Mouse (Mus musculus) left cerebral cortex, adult 2 months (tissue): Measurements from ENCODE around the gene Sugp2. TPM values are rescaled to one million over a fixed set of nuclear protein-coding genes. Genes with fewer than 3 reads are reported as not detected.

Experiments
- DNase-seq, 2 experiments: peaks; one replicate each; pipeline ENCODE4 v3.0.0; 2021 to 2022; ENCODE audit warnings: low spot score in 2 of 2, mixed read lengths in 1 of 2; ENCODE audit errors: extremely low spot score in 1 of 2
- H3K27ac ChIP-seq: fragments of 200-600 bp; 2 replicates; pipeline ENCODE4 v1.8.1; 2022
- H3K4me3 ChIP-seq: fragments of 200-600 bp; 2 replicates; pipeline ENCODE4 v1.8.1; 2022
- CTCF ChIP-seq: fragments of 200-600 bp; IDR thresholded peaks from 2 replicates; pipeline ENCODE4 v1.8.1; 2022; ENCODE audit warnings: antibody characterized with exemption, mild to moderate bottlenecking, moderate library complexity
- intact Hi-C: fragments of 180-260 bp; cut with DNase I; formaldehyde crosslinking; loops from one replicate; pipeline ENCODE4 v1.15.1; 2025
- long read RNA-seq, 2 experiments: library from polyadenylated mRNA; stranded (forward); transcript quantifications; one replicate each; pipeline ENCODE4 v2.0.0; 2021; ENCODE audit warnings: borderline mapping rate in 2 of 2
- total RNA-seq, 2 experiments: library from RNA; stranded (reverse); gene quantifications; 2 replicates each; pipeline ENCODE4 v1.2.3; 2021

The Sugp2 gene
- 100 to 1,000 TPM; 116 to 117 TPM for total RNA-seq
- long read RNA-seq, experiment 1, full-length matches to known transcripts = 65 of 114 reads
- long read RNA-seq, experiment 1, partial matches to known transcripts = 9 of 114 reads
- long read RNA-seq, experiment 1, other reads (novel, unspliced or antisense) = 40 of 114 reads
- long read RNA-seq, experiment 2, full-length matches to known transcripts = 70 of 118 reads
- long read RNA-seq, experiment 2, partial matches to known transcripts = 9 of 118 reads
- long read RNA-seq, experiment 2, other reads (novel, unspliced or antisense) = 39 of 118 reads

- Histone ChIP-seq H3K27ac (peak within 1 kb of the TSS; percentile 100), H3K4me3 (peak within 1 kb of the TSS; percentile 69)
- peak; percentile 93 to 95 for DNase-seq
- intact Hi-C loops = loop anchor here (2.0 kb wide), 1 partner anchor 23 kb away; no protein-coding TSS in a partner anchor
- TF ChIP-seq CTCF = no peak; the same call in 1 of the 2 replicates
Measured at GRCm38 (mm10) chr8:70234080-70234780, at the start of gene Sugp2, which contains the start of gene Armc6. Gene Sugp2, plus strand, starts transcription at chr8:70234226. Gene Armc6, minus strand, starts transcription at chr8:70234466.

- H3K27ac ChIP-seq = no peak overlapping the region
- TF ChIP-seq CTCF = no peak
- no peak for DNase-seq
- H3K4me3 ChIP-seq = no peak overlapping the region
- intact Hi-C loops = no loop called here
Measured at GRCm38 (mm10) chr8:70188707-70189106, 45.3 kb upstream of the Sugp2 start.

- Histone ChIP-seq H3K27ac (no peak overlapping the region), H3K4me3 (no peak overlapping the region)
- DNase-seq = no peak
- no peak for TF ChIP-seq CTCF
- intact Hi-C loops = no loop called here
Measured at GRCm38 (mm10) chr8:70193238-70193637, 40.8 kb upstream of the Sugp2 start.

- intact Hi-C loops = no loop called here
- TF ChIP-seq CTCF = no peak
- no peak overlapping the region for H3K4me3 ChIP-seq
- H3K27ac ChIP-seq = no peak overlapping the region
- no peak for DNase-seq
Measured at GRCm38 (mm10) chr8:70194191-70194590, 39.8 kb upstream of the Sugp2 start.

- DNase-seq = no peak
- no peak; the same call in 1 of the 2 replicates for TF ChIP-seq CTCF
- H3K27ac ChIP-seq = no peak overlapping the region
- intact Hi-C loops = no loop called here
- H3K4me3 ChIP-seq = no peak overlapping the region
Measured at GRCm38 (mm10) chr8:70195762-70196161, 38.3 kb upstream of the Sugp2 start.

GRCm38 (mm10) chr8:70197603-70198002 lies 36.4 kb upstream of the Sugp2 start:
- DNase-seq = no peak
- Histone ChIP-seq H3K4me3 (no peak overlapping the region), H3K27ac (no peak overlapping the region)
- intact Hi-C loops = no loop called here
- no peak for TF ChIP-seq CTCF

GRCm38 (mm10) chr8:70200098-70200681 lies 33.8 kb upstream of the Sugp2 start:
- intact Hi-C loops = loop anchor here (1.0 kb wide), 1 partner anchor 23 kb away; no protein-coding TSS in a partner anchor
- peak; percentile 57 for TF ChIP-seq CTCF
- Histone ChIP-seq H3K27ac (peak overlapping the region; percentile 36), H3K4me3 (no peak overlapping the region)
- DNase-seq = peak; percentile 28 to 34

- Histone ChIP-seq H3K27ac (no peak overlapping the region), H3K4me3 (no peak overlapping the region)
- intact Hi-C loops = no loop called here
- DNase-seq = no peak
- no peak for TF ChIP-seq CTCF
Measured at GRCm38 (mm10) chr8:70201417-70201816, 32.6 kb upstream of the Sugp2 start.

GRCm38 (mm10) chr8:70203072-70203471 lies 31.0 kb upstream of the Sugp2 start:
- H3K27ac ChIP-seq = peak overlapping the region; percentile 45
- no peak for DNase-seq
- intact Hi-C loops = no loop called here
- no peak for TF ChIP-seq CTCF
- no peak overlapping the region for H3K4me3 ChIP-seq

- intact Hi-C loops = no loop called here
- no peak for TF ChIP-seq CTCF
- H3K4me3 ChIP-seq = no peak overlapping the region
- no peak overlapping the region for H3K27ac ChIP-seq
- no peak for DNase-seq
Measured at GRCm38 (mm10) chr8:70204757-70205156, 29.3 kb upstream of the Sugp2 start.

GRCm38 (mm10) chr8:70208130-70208529 lies 25.9 kb upstream of the Sugp2 start:
- intact Hi-C loops = no loop called here
- no peak; the same call in 1 of the 2 replicates for TF ChIP-seq CTCF
- H3K27ac ChIP-seq = no peak overlapping the region
- DNase-seq = no peak
- H3K4me3 ChIP-seq = no peak overlapping the region

- Histone ChIP-seq H3K4me3 (peak overlapping the region; percentile 91), H3K27ac (peak overlapping the region; percentile 61)
- peak; percentile 34 to 36 for DNase-seq
- intact Hi-C loops = loop anchor here (2.0 kb wide), 1 partner anchor 24 kb away; the partner anchor contains the start of genes Armc6 and Sugp2
- peak; percentile 8 for TF ChIP-seq CTCF
Measured at GRCm38 (mm10) chr8:70210538-70210937, 23.5 kb upstream of the Sugp2 start.
